Mouse (Mus musculus): ENCODE measurements at regions not wholly inside any gene's neighbourhood (a gene's known extent, or its start where the extent isn't known, plus 50 kb on each side); places are given as distances from the start of the nearest gene placed in this dataset.

DNA sequence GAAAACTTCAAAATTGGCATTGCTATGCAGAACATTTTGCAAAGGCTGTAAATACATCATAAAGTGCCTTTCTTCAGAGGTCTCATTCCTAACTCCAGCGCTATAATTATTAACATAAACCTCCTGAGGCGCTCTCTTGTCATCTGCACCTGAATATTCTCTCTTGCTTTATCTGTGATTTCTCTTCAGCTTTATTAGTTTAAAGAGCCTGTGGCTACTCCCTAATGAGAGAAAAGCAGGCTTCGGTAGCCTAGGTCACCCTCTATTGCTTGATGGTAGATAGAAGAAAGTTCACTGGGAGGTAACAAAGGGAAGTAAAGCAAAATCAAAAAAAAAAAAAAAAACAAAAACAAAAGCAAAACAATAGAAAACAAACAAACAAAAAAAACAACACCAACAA is 967.5 kb upstream of the Lcorl start:
- TF ChIP-seq CTCF (IDR thresholded peaks at IDR 0.05; ENCODE audit: low read depth) (no peak), EP300 (optimal IDR thresholded peaks at IDR 0.05) (no peak)

Measured in stomach, postnatal 0 days (tissue).